Mouse (Mus musculus) neural tube, embryonic 14.5 days (tissue): ENCODE results near the gene Elf5. TPM values are rescaled to one million over a fixed set of nuclear protein-coding genes. Genes with fewer than 3 reads are reported as not detected.

Experiments
- ATAC-seq: fragments of 200-750 bp; cut with Nextera tagmentation; 2 replicates; pipeline ENCODE4 v1.8.0; 2017; ENCODE audit warnings: low read depth, mild to moderate bottlenecking, moderate TSS enrichment, moderate library complexity
- H3K27ac ChIP-seq: fragments of 300-500 bp; sonication (generic); 2 replicates; pipeline ENCODE4 v1.5.1; 2014; ENCODE audit warnings: low read depth, mild to moderate bottlenecking, control low read depth, low read length, moderate library complexity, mixed read lengths
- H3K27me3 ChIP-seq: fragments of 300-500 bp; sonication (generic); 2 replicates; pipeline ENCODE4 v1.6.1; 2014; ENCODE audit warnings: low read length; ENCODE audit not compliant: control insufficient read depth, insufficient read depth
- H3K36me3 ChIP-seq: fragments of 300-500 bp; sonication (generic); 2 replicates; pipeline ENCODE4 v1.6.1; 2014; ENCODE audit warnings: low read length, mixed read lengths; ENCODE audit not compliant: control insufficient read depth, insufficient read depth
- H3K4me1 ChIP-seq: fragments of 300-500 bp; sonication (generic); 2 replicates; pipeline ENCODE4 v1.6.1; 2014; ENCODE audit warnings: low read length; ENCODE audit not compliant: control insufficient read depth, insufficient read depth
- H3K4me2 ChIP-seq: fragments of 300-500 bp; sonication (generic); 2 replicates; pipeline ENCODE4 v1.6.1; 2014; ENCODE audit warnings: mild to moderate bottlenecking, low read depth, low read length, control low read depth
- H3K4me3 ChIP-seq: fragments of 300-500 bp; sonication (generic); 2 replicates; pipeline ENCODE4 v1.5.1; 2014; ENCODE audit warnings: low read depth, low read length, control low read depth, mixed read lengths
- H3K9ac ChIP-seq: fragments of 300-500 bp; sonication (generic); replicated peaks from 2 replicates; pipeline ENCODE4 v1.6.1; 2014; ENCODE audit warnings: low read depth, mild to moderate bottlenecking, control low read depth, low read length, mixed read lengths
- H3K9me3 ChIP-seq: fragments of 300-500 bp; sonication (generic); 2 replicates; pipeline ENCODE4 v1.6.1; 2016; ENCODE audit warnings: low read length; ENCODE audit not compliant: control insufficient read depth
- WGBS: fragments of 180-500 bp; shearing (Covaris S2); extraction: QIAGEN DNeasy Blood & Tissue Kit; methylation state at CpG from one replicate; pipeline ENCODE4 v1.1.7; 2014; 5-methylcytosine and 5-hydroxymethylcytosine counted together
- polyA plus RNA-seq: library from polyadenylated mRNA; unstranded; fragments of >200 nt; fragmentation: Nextera tagmentation; extraction: Ambion mirVana; gene quantifications from 2 replicates; pipeline ENCODE4 v1.2.1, GENCODE M21; 2014

Gene Elf5
- polyA plus RNA-seq, 1 experiment from 2014 or later, result not detected

GRCm38 (mm10) chr2:103484617-103485401 lies 73.3 kb downstream of the Elf5 start, which contains the start of gene Cat:
TSS of gene Cat (minus strand) at chr2:103485160.
- H3K4me1 ChIP-seq, result peaks cover 9% of the 10 kb centered on the region
- under 1% methylated on average over 41 of the region's 41 CpGs for WGBS

GRCm38 (mm10) chr2:103492526-103492925 lies 81.0 kb downstream of the Elf5 start:
- Histone ChIP-seq H3K4me2 (no peak overlapping the region), H3K4me3 (no peak overlapping the region), H3K9ac (no peak overlapping the region), H3K36me3 (no peaks in the 10 kb centered on the region), H3K27ac (no peak overlapping the region), H3K27me3 (no peaks in the 10 kb centered on the region), H3K4me1 (no peaks in the 10 kb centered on the region), H3K9me3 (no peaks in the 10 kb centered on the region)
- 90% methylated on average over 4 of the region's 4 CpGs for WGBS
- no peak for ATAC-seq

More at GRCm38 (mm10) chr2:103484617-103485401, 73.3 kb downstream of the Elf5 start, which contains the start of gene Cat:
- H3K27me3 ChIP-seq, result no peaks in the 10 kb centered on the region
- ATAC-seq, result peak; percentile 99
- H3K36me3 ChIP-seq, result no peaks in the 10 kb centered on the region
- H3K4me3 ChIP-seq, result peak within 1 kb of the TSS; percentile 69
- H3K9ac ChIP-seq, result peak within 1 kb of the TSS; percentile 78
- H3K9me3 ChIP-seq, result no peaks in the 10 kb centered on the region
- H3K4me2 ChIP-seq, result peak within 1 kb of the TSS; percentile 46
- H3K27ac ChIP-seq, result peak within 1 kb of the TSS; percentile 94

- Histone ChIP-seq H3K9me3 (no peaks in the 10 kb centered on the region), H3K36me3 (no peaks in the 10 kb centered on the region), H3K4me1 (no peaks in the 10 kb centered on the region), H3K27me3 (no peaks in the 10 kb centered on the region), H3K9ac (no peak overlapping the region), H3K4me2 (no peak overlapping the region), H3K27ac (no peak overlapping the region), H3K4me3 (no peak overlapping the region)
- WGBS, result 70% methylated on average over 4 of the region's 4 CpGs
- ATAC-seq, result no peak
These were observed 82.3 kb downstream of the Elf5 start for GRCm38 (mm10) chr2:103493827-103494226.

DNA sequence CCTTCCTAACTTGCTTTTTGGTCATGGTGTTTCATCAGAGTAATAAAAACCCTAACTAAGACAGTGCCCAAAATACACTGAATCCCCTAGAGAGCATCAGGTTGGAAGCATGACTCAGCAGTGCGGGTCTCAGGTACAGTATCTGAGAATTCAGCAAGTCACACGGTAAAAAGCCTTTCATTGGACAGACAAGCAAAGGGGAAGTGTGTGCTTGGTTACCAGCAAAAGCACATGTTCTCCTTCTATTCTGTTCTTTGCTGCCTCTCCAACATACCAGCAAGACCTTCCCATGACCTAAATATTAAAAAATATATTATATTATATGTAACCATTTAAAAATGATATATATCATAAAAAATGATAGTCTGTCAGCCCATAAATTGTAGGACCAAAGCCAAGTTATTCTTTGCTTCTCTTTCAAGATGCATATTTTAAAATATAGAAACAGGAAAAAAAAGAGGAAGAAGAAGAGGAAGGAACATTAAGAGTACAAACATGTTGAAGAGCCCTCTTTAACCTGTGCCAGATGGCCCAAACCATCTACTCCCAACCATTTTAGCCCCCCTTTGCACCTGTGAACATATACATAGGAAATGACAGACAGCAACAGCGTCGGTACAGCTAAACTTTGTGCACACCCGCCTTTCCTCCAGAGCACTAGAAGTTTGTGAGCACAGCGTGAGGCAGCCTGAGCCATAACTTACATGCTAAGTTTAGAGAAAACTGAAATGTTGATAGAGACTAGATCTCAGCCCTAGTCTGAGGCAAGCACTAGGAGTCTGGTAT lies 84.3 kb downstream of the Elf5 start:
- WGBS, result 90% methylated on average over 6 of the region's 6 CpGs
- Histone ChIP-seq H3K9ac (no peak overlapping the region), H3K27ac (no peak overlapping the region), H3K4me3 (no peak overlapping the region), H3K4me2 (no peak overlapping the region), H3K9me3 (no peaks in the 10 kb centered on the region), H3K36me3 (no peaks in the 10 kb centered on the region), H3K4me1 (no peaks in the 10 kb centered on the region), H3K27me3 (no peaks in the 10 kb centered on the region)
- no peak for ATAC-seq

Other genes starting within 250 kb of the Elf5 start
- not detected in 2 replicates for gene Ehf, start 108.4 kb upstream of the Elf5 start, polyA plus RNA-seq
- gene Cat, start 73.5 kb downstream of the Elf5 start, polyA plus RNA-seq, result 104 and 113 TPM in 2 replicates
- 7.8 and 10.3 TPM in 2 replicates for gene Abtb2, start 154.6 kb downstream of the Elf5 start, polyA plus RNA-seq